Mouse (Mus musculus): ENCODE measurements at regions not wholly inside any gene's neighbourhood (a gene's known extent, or its start where the extent isn't known, plus 50 kb on each side); places are given as distances from the start of the nearest gene placed in this dataset.

GRCm38 (mm10) chr6:68771507-68771906 is 1235.9 kb upstream of the Tacstd2 start:
- no peaks in the 10 kb centered on the region for H3K4me1 ChIP-seq (ENCODE audit: control insufficient read depth in 1 of 2, insufficient read depth in 2 of 2, low read length in 2 of 2)

GRCm38 (mm10) chr6:68750451-68750850 is 1214.9 kb upstream of the Tacstd2 start:
- DNase-seq (ENCODE audit: low read depth, low spot score): no peak
- Histone ChIP-seq H3K4me3 (ENCODE audit: control insufficient read depth in 1 of 2, insufficient read depth in 1 of 2, low read depth in 2 of 2, low read length in 2 of 2) (no peak overlapping the region), H3K9me3 (replicated peaks; ENCODE audit: insufficient read depth, low read length) (no peaks in the 10 kb centered on the region), H3K36me3 (ENCODE audit: control insufficient read depth in 1 of 2, insufficient read depth in 2 of 2, low read length in 2 of 2) (no peaks in the 10 kb centered on the region), H3K4me1 (ENCODE audit: control insufficient read depth in 1 of 2, insufficient read depth in 2 of 2, low read length in 2 of 2) (no peaks in the 10 kb centered on the region), H3K27ac (ENCODE audit: control insufficient read depth, low read depth, low read length) (no peak overlapping the region), H3K9ac (ENCODE audit: control insufficient read depth, low read depth, low read length, poor library complexity, severe bottlenecking) (no peak overlapping the region), H3K27me3 (ENCODE audit: control insufficient read depth in 1 of 2, insufficient read depth in 2 of 2, low read length in 2 of 2) (no peaks in the 10 kb centered on the region), H3K79me2 (ENCODE audit: control insufficient read depth, insufficient read depth, low read length, poor library complexity) (no peaks in the 10 kb centered on the region)
- TF ChIP-seq POLR2A (IDR thresholded peaks at IDR 0.05; ENCODE audit: control insufficient read depth in 1 of 2, insufficient read depth in 1 of 2, low read depth in 1 of 2, low read length in 2 of 2, poor library complexity in 1 of 2) (no peak), USF1 (IDR thresholded peaks at IDR 0.05; ENCODE audit: low read depth, low read length) (no peak), ETS1 (IDR thresholded peaks at IDR 0.05; ENCODE audit: low read depth, low read length) (no peak), CTCF (IDR thresholded peaks at IDR 0.05 in 2 of 3, conservative IDR thresholded peaks at IDR 0.05 in 1 of 3; ENCODE audit: control insufficient read depth in 1 of 3, insufficient read depth in 1 of 3, low read depth in 2 of 3, low read length in 3 of 3, poor library complexity in 1 of 3, severe bottlenecking in 1 of 3) (no peak), RCOR1 (IDR thresholded peaks at IDR 0.05; ENCODE audit: low read depth, low read length) (no peak), SMC3 (IDR thresholded peaks at IDR 0.05; ENCODE audit: low read depth, low read length) (no peak), ZC3H11A (IDR thresholded peaks at IDR 0.05; ENCODE audit: low read depth, low read length) (no peak), MYC (IDR thresholded peaks at IDR 0.05; ENCODE audit: low read depth, low read length) (no peak), MEF2A (IDR thresholded peaks at IDR 0.05; ENCODE audit: extremely low read depth, insufficient replicate concordance, low read depth, low read length, poor library complexity, severe bottlenecking) (no peak), ELF1 (IDR thresholded peaks at IDR 0.05; ENCODE audit: low read depth, low read length) (no peak), MYB (IDR thresholded peaks at IDR 0.05; ENCODE audit: low read depth, low read length) (no peak), E2F4 (IDR thresholded peaks at IDR 0.05; ENCODE audit: borderline replicate concordance, low read depth, low read length) (no peak), TCF12 (IDR thresholded peaks at IDR 0.05; ENCODE audit: low read depth, low read length) (no peak), TBP (IDR thresholded peaks at IDR 0.05; ENCODE audit: low read depth, low read length) (no peak), ZKSCAN1 (IDR thresholded peaks at IDR 0.05; ENCODE audit: low read depth, low read length) (no peak), MAX (IDR thresholded peaks at IDR 0.05; ENCODE audit: low read length) (no peak), HCFC1 (IDR thresholded peaks at IDR 0.05; ENCODE audit: low read depth, low read length) (no peak)

More at GRCm38 (mm10) chr6:68771507-68771906, 1235.9 kb upstream of the Tacstd2 start:
- Histone ChIP-seq H3K9me3 (replicated peaks; ENCODE audit: insufficient read depth, low read length) (no peaks in the 10 kb centered on the region), H3K9ac (ENCODE audit: control insufficient read depth, low read depth, low read length, poor library complexity, severe bottlenecking) (no peak overlapping the region), H3K79me2 (ENCODE audit: control insufficient read depth, insufficient read depth, low read length, poor library complexity) (no peaks in the 10 kb centered on the region), H3K27me3 (ENCODE audit: control insufficient read depth in 1 of 2, insufficient read depth in 2 of 2, low read length in 2 of 2) (no peaks in the 10 kb centered on the region), H3K27ac (ENCODE audit: control insufficient read depth, low read depth, low read length) (no peak overlapping the region), H3K4me3 (ENCODE audit: control insufficient read depth in 1 of 2, insufficient read depth in 1 of 2, low read depth in 2 of 2, low read length in 2 of 2) (no peak overlapping the region), H3K36me3 (ENCODE audit: control insufficient read depth in 1 of 2, insufficient read depth in 2 of 2, low read length in 2 of 2) (no peaks in the 10 kb centered on the region)
- DNase-seq (ENCODE audit: low read depth, low spot score): peak; percentile 3
- TF ChIP-seq ZC3H11A (IDR thresholded peaks at IDR 0.05; ENCODE audit: low read depth, low read length) (peak; percentile 47), NRF1 (IDR thresholded peaks at IDR 0.05; ENCODE audit: insufficient read depth, low read depth, low read length, poor library complexity, severe bottlenecking) (no peak), RAD21 (IDR thresholded peaks at IDR 0.05; ENCODE audit: low read depth, low read length) (peak; percentile 50), CHD1 (IDR thresholded peaks at IDR 0.05; ENCODE audit: low read depth, low read length) (no peak), KAT2A (conservative IDR thresholded peaks at IDR 0.05; ENCODE audit: low read depth, low read length) (no peak), CTCF (IDR thresholded peaks at IDR 0.05 in 2 of 3, conservative IDR thresholded peaks at IDR 0.05 in 1 of 3; ENCODE audit: control insufficient read depth in 1 of 3, insufficient read depth in 1 of 3, low read depth in 2 of 3, low read length in 3 of 3, poor library complexity in 1 of 3, severe bottlenecking in 1 of 3) (peak in 1 of 3 experiments; percentile 42; a peak in 2 of 6 replicates), SMC3 (IDR thresholded peaks at IDR 0.05; ENCODE audit: low read depth, low read length) (peak; percentile 60)
